Mouse (Mus musculus) erythroblast, embryonic 14.5 days (primary cell): ENCODE measurements around the gene Kcns1.

ENCODE experiments used
- GATA1 ChIP-seq: IDR thresholded peaks from 2 replicates; pipeline ENCODE4 v1.6.1; 2012; ENCODE audit warnings: low read length, inconsistent platforms, mixed read lengths
- TAL1 ChIP-seq: IDR thresholded peaks from 3 replicates; pipeline ENCODE4 v1.6.1; 2012; ENCODE audit warnings: low read length, inconsistent platforms, mixed read lengths

GRCm38 (mm10) chr2:164188722-164189121, 17.8 kb upstream of the Kcns1 start:
- TF ChIP-seq GATA1 (no peak), TAL1 (no peak)
